Mouse (Mus musculus): ENCODE results near the gene Actr1a. TPM values are rescaled to one million over a fixed set of nuclear protein-coding genes. Genes with fewer than 3 reads are reported as not detected.

The Actr1a gene
- 117 TPM for polyA plus RNA-seq (2012; fragmentation: generic; extraction: Trizol)

GRCm38 (mm10) chr19:46395109-46396009 is at the start of gene Actr1a:
Gene Actr1a, minus strand, starts transcription at chr19:46395748.
- H3K4me2 ChIP-seq (ENCODE audit: low read depth), result peak within 1 kb of the TSS; percentile 95
- H3ac ChIP-seq (ENCODE audit: control insufficient read depth, insufficient read length), result peak within 1 kb of the TSS; percentile 53
- TF ChIP-seq TCF3 (IDR thresholded peaks at IDR 0.05; ENCODE audit: insufficient read length, low read depth), result no peak
- TF ChIP-seq TCF12 (IDR thresholded peaks at IDR 0.05; ENCODE audit: insufficient read depth, poor library complexity, severe bottlenecking), result no peak
- peak; percentile 84 for TF ChIP-seq SRF (IDR thresholded peaks at IDR 0.05; ENCODE audit: control insufficient read depth, insufficient read length, low read depth)
- peak; percentile 6 for TF ChIP-seq E2F4 (IDR thresholded peaks at IDR 0.05; ENCODE audit: insufficient read depth)
- peak; percentile 86 for TF ChIP-seq POLR2AphosphoS2 (IDR thresholded peaks at IDR 0.05; ENCODE audit: insufficient read length, low read depth)
- TF ChIP-seq MYOG (IDR thresholded peaks at IDR 0.05; ENCODE audit: control insufficient read depth in 1 of 3, insufficient read depth in 1 of 3, insufficient read length in 2 of 3, low read depth in 2 of 3), result no peak
- no peak for TF ChIP-seq USF1 (IDR thresholded peaks at IDR 0.05; ENCODE audit: low read depth)
- TF ChIP-seq CEBPB (IDR thresholded peaks at IDR 0.05; ENCODE audit: insufficient read depth, poor library complexity, severe bottlenecking), result no peak
- peak; percentile 87 for TF ChIP-seq POLR2A (IDR thresholded peaks at IDR 0.05; ENCODE audit: insufficient read length, low read depth)
- no peak for TF ChIP-seq MAX (IDR thresholded peaks at IDR 0.05; ENCODE audit: low read depth)
- TF ChIP-seq REST (IDR thresholded peaks at IDR 0.05; ENCODE audit: insufficient read depth, insufficient read length), result no peak
- no peak for TF ChIP-seq MYOD1 (IDR thresholded peaks at IDR 0.05; ENCODE audit: control insufficient read depth in 1 of 3, insufficient read length in 2 of 3, low read depth in 2 of 3)
- peak within 1 kb of the TSS; percentile 76 for H3K4me3 ChIP-seq
- H3K27me3 ChIP-seq (ENCODE audit: control insufficient read depth, insufficient read depth, insufficient read length), result no peaks in the 10 kb centered on the region
- peaks cover 1% of the 10 kb centered on the region for H3K36me3 ChIP-seq (ENCODE audit: control insufficient read depth, insufficient read depth)
- peaks cover 78% of the 10 kb centered on the region for H3K79me2 ChIP-seq (ENCODE audit: control insufficient read depth, insufficient read depth)

GRCm38 (mm10) chr19:46444209-46444608 is 48.7 kb upstream of the Actr1a start:
- H3K27me3 ChIP-seq (ENCODE audit: control insufficient read depth, insufficient read depth, insufficient read length), result no peaks in the 10 kb centered on the region
- TF ChIP-seq MYOG (IDR thresholded peaks at IDR 0.05; ENCODE audit: control insufficient read depth in 1 of 3, insufficient read depth in 1 of 3, insufficient read length in 2 of 3, low read depth in 2 of 3), result peak in 1 of 3 experiments; percentile 19
- peak in 2 of 3 experiments; percentile 21 to 30 for TF ChIP-seq MYOD1 (IDR thresholded peaks at IDR 0.05; ENCODE audit: control insufficient read depth in 1 of 3, insufficient read length in 2 of 3, low read depth in 2 of 3)
- no peak for TF ChIP-seq E2F4 (IDR thresholded peaks at IDR 0.05; ENCODE audit: insufficient read depth)

GRCm38 (mm10) chr19:46443509-46443908 is 48.0 kb upstream of the Actr1a start:
- TF ChIP-seq TCF3 (IDR thresholded peaks at IDR 0.05; ENCODE audit: insufficient read length, low read depth) (no peak), SRF (IDR thresholded peaks at IDR 0.05; ENCODE audit: control insufficient read depth, insufficient read length, low read depth) (no peak), CEBPB (IDR thresholded peaks at IDR 0.05; ENCODE audit: insufficient read depth, poor library complexity, severe bottlenecking) (no peak), MYOD1 (IDR thresholded peaks at IDR 0.05; ENCODE audit: control insufficient read depth in 1 of 3, insufficient read length in 2 of 3, low read depth in 2 of 3) (no peak), USF1 (IDR thresholded peaks at IDR 0.05; ENCODE audit: low read depth) (no peak), MAX (IDR thresholded peaks at IDR 0.05; ENCODE audit: low read depth) (no peak), MYOG (IDR thresholded peaks at IDR 0.05; ENCODE audit: control insufficient read depth in 1 of 3, insufficient read depth in 1 of 3, insufficient read length in 2 of 3, low read depth in 2 of 3) (no peak), E2F4 (IDR thresholded peaks at IDR 0.05; ENCODE audit: insufficient read depth) (no peak), TCF12 (IDR thresholded peaks at IDR 0.05; ENCODE audit: insufficient read depth, poor library complexity, severe bottlenecking) (no peak), POLR2AphosphoS2 (IDR thresholded peaks at IDR 0.05; ENCODE audit: insufficient read length, low read depth) (no peak), POLR2A (IDR thresholded peaks at IDR 0.05; ENCODE audit: insufficient read length, low read depth) (no peak), REST (IDR thresholded peaks at IDR 0.05; ENCODE audit: insufficient read depth, insufficient read length) (no peak)

More at GRCm38 (mm10) chr19:46444209-46444608, 48.7 kb upstream of the Actr1a start:
- Histone ChIP-seq H3K36me3 (ENCODE audit: control insufficient read depth, insufficient read depth) (no peaks in the 10 kb centered on the region), H3K4me2 (ENCODE audit: low read depth) (no peak overlapping the region), H3K79me2 (ENCODE audit: control insufficient read depth, insufficient read depth) (peaks cover 24% of the 10 kb centered on the region), H3ac (ENCODE audit: control insufficient read depth, insufficient read length) (no peak overlapping the region), H3K4me3 (no peak overlapping the region)

GRCm38 (mm10) chr19:46435492-46435891 is 39.9 kb upstream of the Actr1a start:
- no peak overlapping the region for H3K4me3 ChIP-seq

More at GRCm38 (mm10) chr19:46443509-46443908, 48.0 kb upstream of the Actr1a start:
- Histone ChIP-seq H3K36me3 (ENCODE audit: control insufficient read depth, insufficient read depth) (no peaks in the 10 kb centered on the region), H3K79me2 (ENCODE audit: control insufficient read depth, insufficient read depth) (peaks cover 21% of the 10 kb centered on the region), H3K27me3 (ENCODE audit: control insufficient read depth, insufficient read depth, insufficient read length) (no peaks in the 10 kb centered on the region), H3K4me2 (ENCODE audit: low read depth) (no peak overlapping the region), H3K4me3 (no peak overlapping the region), H3ac (ENCODE audit: control insufficient read depth, insufficient read length) (no peak overlapping the region)

More at GRCm38 (mm10) chr19:46435492-46435891, 39.9 kb upstream of the Actr1a start:
- Histone ChIP-seq H3K36me3 (ENCODE audit: control insufficient read depth, insufficient read depth) (no peaks in the 10 kb centered on the region), H3ac (ENCODE audit: control insufficient read depth, insufficient read length) (no peak overlapping the region), H3K79me2 (ENCODE audit: control insufficient read depth, insufficient read depth) (peaks cover 10% of the 10 kb centered on the region), H3K4me2 (ENCODE audit: low read depth) (no peak overlapping the region), H3K27me3 (ENCODE audit: control insufficient read depth, insufficient read depth, insufficient read length) (no peaks in the 10 kb centered on the region)
- TF ChIP-seq TCF3 (IDR thresholded peaks at IDR 0.05; ENCODE audit: insufficient read length, low read depth) (no peak), POLR2AphosphoS2 (IDR thresholded peaks at IDR 0.05; ENCODE audit: insufficient read length, low read depth) (no peak), MYOD1 (IDR thresholded peaks at IDR 0.05; ENCODE audit: control insufficient read depth in 1 of 3, insufficient read length in 2 of 3, low read depth in 2 of 3) (no peak), SRF (IDR thresholded peaks at IDR 0.05; ENCODE audit: control insufficient read depth, insufficient read length, low read depth) (no peak), MAX (IDR thresholded peaks at IDR 0.05; ENCODE audit: low read depth) (no peak), USF1 (IDR thresholded peaks at IDR 0.05; ENCODE audit: low read depth) (no peak), TCF12 (IDR thresholded peaks at IDR 0.05; ENCODE audit: insufficient read depth, poor library complexity, severe bottlenecking) (no peak)
